Mouse (Mus musculus) spleen, adult 2 months (tissue): ENCODE measurements at regions not wholly inside any gene's neighbourhood (a gene's known extent, or its start where the extent isn't known, plus 50 kb on each side); places are given as distances from the start of the nearest gene placed in this dataset.

Experiments used
- CTCF ChIP-seq: fragments of 200-500 bp; IDR thresholded peaks from 2 replicates; pipeline ENCODE4 v1.5.1; 2011; ENCODE audit warnings: mild to moderate bottlenecking, inconsistent platforms; ENCODE audit not compliant: insufficient read depth, insufficient read length, insufficient replicate concordance; ENCODE audit errors: extremely low read depth
- POLR2A ChIP-seq: fragments of 200-500 bp; IDR thresholded peaks from 2 replicates; pipeline ENCODE4 v1.6.1; 2011; ENCODE audit warnings: low read depth, low read length, inconsistent platforms

- no peak for TF ChIP-seq CTCF
- no peak for TF ChIP-seq POLR2A
Measured at GRCm38 (mm10) chr5:75847966-75848365, 130.3 kb downstream of the Kdr start.
